Mouse (Mus musculus): Measurements from ENCODE around the gene Rbbp4. TPM values are rescaled to one million over a fixed set of nuclear protein-coding genes. Genes with fewer than 3 reads are reported as not detected.

Rbbp4 gene
- total and polyA plus RNA-seq, 3 experiments, result 41.4 to 179 (median 73.3) TPM

GRCm38 (mm10) chr4:129284685-129285084 lies 50.5 kb downstream of the Rbbp4 start:
- TF ChIP-seq ELF1 (IDR thresholded peaks at IDR 0.05; ENCODE audit: low read depth, low read length) (no peak), RAD21 (IDR thresholded peaks at IDR 0.05; ENCODE audit: low read depth, low read length) (no peak), MAZ (IDR thresholded peaks at IDR 0.05; ENCODE audit: low read depth, low read length) (no peak), IRF4 (IDR thresholded peaks at IDR 0.05; ENCODE audit: low read depth, low read length) (no peak), POLR2A (IDR thresholded peaks at IDR 0.05; ENCODE audit: low read depth, low read length) (no peak), JUN (IDR thresholded peaks at IDR 0.05; ENCODE audit: insufficient read depth, low read depth, low read length) (no peak), CHD2 (IDR thresholded peaks at IDR 0.05; ENCODE audit: low read length) (no peak), MAX (IDR thresholded peaks at IDR 0.05; ENCODE audit: low read length) (no peak), ETS1 (conservative IDR thresholded peaks at IDR 0.05; ENCODE audit: low read depth, low read length) (no peak), GABPA (IDR thresholded peaks at IDR 0.05; ENCODE audit: insufficient replicate concordance, low read depth, low read length) (no peak), ZNF384 (IDR thresholded peaks at IDR 0.05; ENCODE audit: low read depth, low read length) (no peak), RCOR1 (conservative IDR thresholded peaks at IDR 0.05; ENCODE audit: low read depth, low read length) (no peak), MYC (IDR thresholded peaks at IDR 0.05; ENCODE audit: low read depth, low read length) (no peak), HCFC1 (IDR thresholded peaks at IDR 0.05; ENCODE audit: low read depth, low read length) (no peak), E2F4 (IDR thresholded peaks at IDR 0.05; ENCODE audit: insufficient replicate concordance, low read depth, low read length) (no peak), EP300 (IDR thresholded peaks at IDR 0.05; ENCODE audit: low read length) (no peak), SIN3A (IDR thresholded peaks at IDR 0.05; ENCODE audit: low read length) (no peak), MXI1 (IDR thresholded peaks at IDR 0.05; ENCODE audit: low read depth, low read length) (no peak), SMC3 (IDR thresholded peaks at IDR 0.05; ENCODE audit: low read depth, low read length) (no peak)
- no peak overlapping the region for H3K27ac ChIP-seq (ENCODE audit: insufficient read depth, low read depth)
- no peak overlapping the region for H3K9ac ChIP-seq (ENCODE audit: insufficient read depth, low read depth)
- dilution Hi-C loops (cut with MboI; ENCODE audit: extremely low pct_ligation_motif_present, extremely low pct_unique_long_range_greater_than_20kb, low sequenced_read_pairs) (no loop called here), in situ Hi-C loops (cut with MboI; ENCODE audit: low pct_ligation_motif_present, low pct_unique_long_range_greater_than_20kb, low sequenced_read_pairs) (no loop called here)
- peaks cover 3% of the 10 kb centered on the region in 2 experiments; a peak in 3 of 4 replicates for H3K4me1 ChIP-seq (ENCODE audit: control insufficient read depth in 1 of 2, insufficient read depth in 2 of 2)
- H3K9me3 ChIP-seq (replicated peaks; ENCODE audit: low read length), result no peaks in the 10 kb centered on the region
- no peak overlapping the region for H3K4me3 ChIP-seq (replicated peaks in 1 of 3; ENCODE audit: low read depth in 2 of 3, low read length in 2 of 3, poor library complexity in 1 of 3)
- no peak for DNase-seq (ENCODE audit: extremely low read depth)
- no peak overlapping the region for H3K4me2 ChIP-seq (ENCODE audit: insufficient read depth, low read depth, poor library complexity, severe bottlenecking)
- H3K79me2 ChIP-seq (replicated peaks; ENCODE audit: control insufficient read depth, extremely low read depth, insufficient read depth, poor library complexity, severe bottlenecking), result no peaks in the 10 kb centered on the region
- H3K27me3 ChIP-seq (replicated peaks), result peaks cover 9% of the 10 kb centered on the region
- no peaks in the 10 kb centered on the region for H3K36me3 ChIP-seq (replicated peaks in 1 of 2; ENCODE audit: control insufficient read depth in 1 of 2, insufficient read depth in 1 of 2, low read length in 1 of 2)

DNA sequence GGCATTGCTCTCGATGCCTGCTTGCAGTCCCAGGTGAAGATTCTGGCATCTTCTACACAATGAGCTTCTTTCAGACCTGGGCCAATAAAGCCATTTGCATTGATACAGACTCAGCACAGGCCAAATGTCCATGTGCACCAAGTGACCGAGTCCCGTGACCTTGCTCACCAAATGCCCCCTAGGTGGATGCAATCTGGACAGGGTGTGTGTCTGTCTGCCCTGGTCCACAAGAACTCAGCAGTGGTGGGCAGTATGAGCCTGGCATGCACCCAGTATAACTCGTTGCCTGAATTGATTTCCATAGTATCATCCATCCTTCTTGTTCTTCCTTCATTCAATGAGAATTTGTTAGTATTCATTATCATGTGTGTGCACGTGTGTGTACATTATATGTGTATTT lies 51.9 kb downstream of the Rbbp4 start:
- H3K36me3 ChIP-seq (replicated peaks in 1 of 2; ENCODE audit: control insufficient read depth in 1 of 2, insufficient read depth in 1 of 2, low read length in 1 of 2), result no peaks in the 10 kb centered on the region
- no peak overlapping the region for H3K27ac ChIP-seq (ENCODE audit: insufficient read depth, low read depth)
- H3K4me2 ChIP-seq (ENCODE audit: insufficient read depth, low read depth, poor library complexity, severe bottlenecking), result no peak overlapping the region
- peaks cover 8% of the 10 kb centered on the region for H3K27me3 ChIP-seq (replicated peaks)
- no peak overlapping the region for H3K9ac ChIP-seq (ENCODE audit: insufficient read depth, low read depth)
- no peak overlapping the region for H3K4me3 ChIP-seq (replicated peaks in 1 of 3; ENCODE audit: low read depth in 2 of 3, low read length in 2 of 3, poor library complexity in 1 of 3)
- peaks cover under 1 to 3% of the 10 kb centered on the region in 2 experiments; a peak in 3 of 4 replicates for H3K4me1 ChIP-seq (ENCODE audit: control insufficient read depth in 1 of 2, insufficient read depth in 2 of 2)
- dilution Hi-C loops (cut with MboI; ENCODE audit: extremely low pct_ligation_motif_present, extremely low pct_unique_long_range_greater_than_20kb, low sequenced_read_pairs), result no loop called here
- TF ChIP-seq ELF1 (IDR thresholded peaks at IDR 0.05; ENCODE audit: low read depth, low read length), result no peak
- TF ChIP-seq SMC3 (IDR thresholded peaks at IDR 0.05; ENCODE audit: low read depth, low read length), result no peak
- no peak for TF ChIP-seq TCF12 (IDR thresholded peaks at IDR 0.05; ENCODE audit: low read depth, low read length)
- no peak for TF ChIP-seq POLR2A (IDR thresholded peaks at IDR 0.05; ENCODE audit: low read depth, low read length)
- TF ChIP-seq ZC3H11A (IDR thresholded peaks at IDR 0.05; ENCODE audit: low read depth, low read length), result no peak
- TF ChIP-seq PAX5 (IDR thresholded peaks at IDR 0.05; ENCODE audit: low read length), result no peak
- TF ChIP-seq TBP (conservative IDR thresholded peaks at IDR 0.05; ENCODE audit: low read depth, low read length), result no peak
- no peak for TF ChIP-seq GABPA (IDR thresholded peaks at IDR 0.05; ENCODE audit: insufficient replicate concordance, low read depth, low read length)
- TF ChIP-seq JUN (IDR thresholded peaks at IDR 0.05; ENCODE audit: insufficient read depth, low read depth, low read length), result no peak
- no peak for TF ChIP-seq RCOR1 (conservative IDR thresholded peaks at IDR 0.05; ENCODE audit: low read depth, low read length)
- no peak for TF ChIP-seq MAZ (IDR thresholded peaks at IDR 0.05; ENCODE audit: low read depth, low read length)
- no peak for TF ChIP-seq RAD21 (IDR thresholded peaks at IDR 0.05; ENCODE audit: low read depth, low read length)
- in situ Hi-C loops (cut with MboI; ENCODE audit: low pct_ligation_motif_present, low pct_unique_long_range_greater_than_20kb, low sequenced_read_pairs), result no loop called here
- no peaks in the 10 kb centered on the region for H3K9me3 ChIP-seq (replicated peaks; ENCODE audit: low read length)
- DNase-seq (ENCODE audit: extremely low read depth), result no peak
- H3K79me2 ChIP-seq (replicated peaks; ENCODE audit: control insufficient read depth, extremely low read depth, insufficient read depth, poor library complexity, severe bottlenecking), result no peaks in the 10 kb centered on the region

All from CH12.LX (cell line).